Mouse (Mus musculus) lung, embryonic 14.5 days (tissue): ENCODE measurements around the gene Olfr1221. TPM values are rescaled to one million over a fixed set of nuclear protein-coding genes. Genes with fewer than 3 reads are reported as not detected.

ENCODE experiments used
- ATAC-seq: fragments of 200-750 bp; cut with Nextera tagmentation; 2 replicates; pipeline ENCODE4 v1.8.0; 2017; ENCODE audit warnings: mild to moderate bottlenecking, moderate TSS enrichment, moderate library complexity; ENCODE audit not compliant: insufficient read depth
- DNase-seq: peaks from one replicate; pipeline ENCODE4 v3.0.0-alpha.2; 2015
- H3K27ac ChIP-seq: fragments of 300-500 bp; sonication (generic); 2 replicates; pipeline ENCODE4 v1.5.1; 2014; ENCODE audit warnings: low read depth, mild to moderate bottlenecking, moderate library complexity
- H3K27me3 ChIP-seq: fragments of 300-500 bp; sonication (generic); 2 replicates; pipeline ENCODE4 v1.6.1; 2014; ENCODE audit warnings: low read length, control low read depth; ENCODE audit not compliant: insufficient read depth
- H3K36me3 ChIP-seq: fragments of 300-500 bp; sonication (generic); 2 replicates; pipeline ENCODE4 v1.6.1; 2014; ENCODE audit warnings: control low read depth; ENCODE audit not compliant: insufficient read depth
- H3K4me1 ChIP-seq: fragments of 300-500 bp; sonication (generic); 2 replicates; pipeline ENCODE4 v1.6.1; 2014; ENCODE audit warnings: antibody characterized with exemption, control low read depth; ENCODE audit not compliant: insufficient read depth
- H3K4me2 ChIP-seq: fragments of 300-500 bp; sonication (generic); 2 replicates; pipeline ENCODE4 v1.6.1; 2014; ENCODE audit warnings: mild to moderate bottlenecking
- H3K4me3 ChIP-seq: fragments of 300-500 bp; sonication (generic); 2 replicates; pipeline ENCODE4 v1.5.1; 2014; ENCODE audit warnings: low read depth, low read length
- H3K9ac ChIP-seq: fragments of 300-500 bp; sonication (generic); 2 replicates; pipeline ENCODE4 v1.6.1; 2014
- H3K9me3 ChIP-seq: fragments of 300-500 bp; sonication (generic); 2 replicates; pipeline ENCODE4 v1.6.1; 2016; ENCODE audit warnings: low read depth, low read length, control low read depth
- CTCF ChIP-seq: IDR thresholded peaks from 2 replicates; pipeline ENCODE4 v1.5.1; 2016; ENCODE audit warnings: antibody characterized with exemption, low read depth
- WGBS: fragments of 180-500 bp; shearing (Covaris S2); extraction: QIAGEN DNeasy Blood & Tissue Kit; methylation state at CpG from one replicate; pipeline ENCODE4 v1.1.7; 2014; 5-methylcytosine and 5-hydroxymethylcytosine counted together
- polyA plus RNA-seq: library from polyadenylated mRNA; unstranded; fragments of >200 nt; fragmentation: Nextera tagmentation; extraction: Ambion mirVana; gene quantifications from 2 replicates; pipeline ENCODE4 v1.2.1, GENCODE M21; 2014

Olfr1221 gene
- polyA plus RNA-seq, 1 experiment from 2014 or later = not detected

- DNase-seq = no peak
- no peaks in the 10 kb centered on the region for H3K36me3 ChIP-seq
- WGBS = 56% methylated on average over 1 of the region's 1 CpGs
- no peak within 1 kb of the TSS for H3K4me2 ChIP-seq
- no peaks in the 10 kb centered on the region for H3K4me1 ChIP-seq
- no peak for ATAC-seq
- no peaks in the 10 kb centered on the region for H3K27me3 ChIP-seq
- no peak for TF ChIP-seq CTCF
- no peaks in the 10 kb centered on the region for H3K9me3 ChIP-seq
- no peak within 1 kb of the TSS for H3K9ac ChIP-seq
- H3K4me3 ChIP-seq = no peak within 1 kb of the TSS
- no peak within 1 kb of the TSS for H3K27ac ChIP-seq
Measured at GRCm38 (mm10) chr2:89083413-89083812, 33.7 kb downstream of the Olfr1221 start, which contains the start of gene Olfr1219. Gene Olfr1219 (minus strand): TSS chr2:89083513.

- Histone ChIP-seq H3K36me3 (no peaks in the 10 kb centered on the region), H3K9ac (no peak overlapping the region), H3K9me3 (no peaks in the 10 kb centered on the region), H3K4me2 (no peak overlapping the region), H3K4me3 (no peak overlapping the region), H3K27me3 (no peaks in the 10 kb centered on the region), H3K4me1 (no peaks in the 10 kb centered on the region), H3K27ac (no peak overlapping the region)
- TF ChIP-seq CTCF = no peak
- DNase-seq = no peak
- no peak for ATAC-seq
Measured at GRCm38 (mm10) chr2:89081487-89081886, 35.6 kb downstream of the Olfr1221 start.

GRCm38 (mm10) chr2:89061087-89061486 is 56.0 kb downstream of the Olfr1221 start, which contains the start of gene Olfr1218:
Gene Olfr1218 (minus strand): TSS chr2:89061187.
- Histone ChIP-seq H3K4me2 (no peak within 1 kb of the TSS), H3K27ac (no peak within 1 kb of the TSS), H3K9ac (no peak within 1 kb of the TSS), H3K4me3 (no peak within 1 kb of the TSS), H3K27me3 (no peaks in the 10 kb centered on the region), H3K9me3 (no peaks in the 10 kb centered on the region), H3K4me1 (no peaks in the 10 kb centered on the region), H3K36me3 (no peaks in the 10 kb centered on the region)
- no peak for TF ChIP-seq CTCF
- DNase-seq = no peak
- no peak for ATAC-seq

Other genes with a start within 250 kb of the Olfr1221 start
- gene Olfr1208, start 215.0 kb downstream of the Olfr1221 start, polyA plus RNA-seq = not detected in 2 replicates
- not detected in 2 replicates for gene Olfr1209, start 202.1 kb downstream of the Olfr1221 start, polyA plus RNA-seq
- not detected in 2 replicates for gene Olfr1211, start 179.2 kb downstream of the Olfr1221 start, polyA plus RNA-seq
- gene Olfr1212, start 163.3 kb downstream of the Olfr1221 start, polyA plus RNA-seq = not detected in 2 replicates
- gene Gm13762, start 137.0 kb downstream of the Olfr1221 start, polyA plus RNA-seq = not detected in 2 replicates
- not detected in 2 replicates for gene Olfr1214, start 124.6 kb downstream of the Olfr1221 start, polyA plus RNA-seq
- not detected in 2 replicates for gene Olfr1215, start 110.3 kb downstream of the Olfr1221 start, polyA plus RNA-seq
- not detected in 2 replicates for gene Olfr1216, start 98.9 kb downstream of the Olfr1221 start, polyA plus RNA-seq
- gene Olfr1217, start 85.2 kb downstream of the Olfr1221 start, polyA plus RNA-seq = not detected in 2 replicates
- not detected in 2 replicates for gene Olfr1218, start 56.1 kb downstream of the Olfr1221 start, polyA plus RNA-seq
- gene Olfr1219, start 33.8 kb downstream of the Olfr1221 start, polyA plus RNA-seq = not detected in 2 replicates
- gene Olfr1220, start 10.4 kb downstream of the Olfr1221 start, polyA plus RNA-seq = not detected in 2 replicates
- not detected in 2 replicates for gene Olfr1222, start 15.8 kb upstream of the Olfr1221 start, polyA plus RNA-seq
- not detected in 2 replicates for gene Olfr1223, start 34.3 kb upstream of the Olfr1221 start, polyA plus RNA-seq
- gene Olfr1224-ps1, start 46.8 kb upstream of the Olfr1221 start, polyA plus RNA-seq = not detected in 2 replicates
- not detected in 2 replicates for gene Olfr1225, start 57.4 kb upstream of the Olfr1221 start, polyA plus RNA-seq
- gene Olfr1226, start 82.8 kb upstream of the Olfr1221 start, polyA plus RNA-seq = not detected in 2 replicates
- gene Olfr1228, start 136.8 kb upstream of the Olfr1221 start, polyA plus RNA-seq = not detected in 2 replicates
- gene Olfr1229, start 170.7 kb upstream of the Olfr1221 start, polyA plus RNA-seq = not detected in 2 replicates
- gene Olfr1230, start 180.0 kb upstream of the Olfr1221 start, polyA plus RNA-seq = not detected in 2 replicates
- not detected in 2 replicates for gene Olfr1231, start 189.8 kb upstream of the Olfr1221 start, polyA plus RNA-seq
- not detected in 2 replicates for gene Olfr1232, start 212.4 kb upstream of the Olfr1221 start, polyA plus RNA-seq
- not detected in 2 replicates for gene Olfr1233, start 225.1 kb upstream of the Olfr1221 start, polyA plus RNA-seq
- not detected in 2 replicates for gene Olfr1234, start 247.6 kb upstream of the Olfr1221 start, polyA plus RNA-seq